Mouse (Mus musculus) layer of hippocampus, adult 2 months (tissue): ENCODE results near the gene Ncoa5. TPM values are rescaled to one million over a fixed set of nuclear protein-coding genes. Genes with fewer than 3 reads are reported as not detected.

Experiments
- DNase-seq, 2 experiments: peaks; one replicate each; pipeline ENCODE4 v3.0.0; 2022; ENCODE audit warnings: low spot score in 2 of 2
- H3K27ac ChIP-seq: fragments of 200-600 bp; 2 replicates; pipeline ENCODE4 v1.8.1; 2022
- H3K4me3 ChIP-seq: fragments of 200-600 bp; 2 replicates; pipeline ENCODE4 v1.8.1; 2022; ENCODE audit warnings: mild to moderate bottlenecking
- CTCF ChIP-seq: fragments of 200-600 bp; conservative IDR thresholded peaks from 2 replicates; pipeline ENCODE4 v1.8.1; 2022; ENCODE audit warnings: antibody characterized with exemption, mild to moderate bottlenecking, moderate library complexity
- long read RNA-seq, 2 experiments: library from polyadenylated mRNA; stranded (forward); transcript quantifications; one replicate each; pipeline ENCODE4 v2.0.0; 2021; ENCODE audit warnings: borderline mapping rate in 2 of 2
- total RNA-seq, 2 experiments: library from RNA; stranded (reverse); gene quantifications; 2 replicates each; pipeline ENCODE4 v1.2.3; 2021

The Ncoa5 gene
- total RNA-seq, result 10 to 100 TPM; 57.8 to 63.8 TPM
- long read RNA-seq, experiment 1, transcript Ncoa5-201 (8 exons, 3,179 nt), result major isoform, 11 of 31 reads
- long read RNA-seq, experiment 1, partial matches to known transcripts, result 5 of 31 reads
- long read RNA-seq, experiment 1, other reads (novel, unspliced or antisense), result 13 of 31 reads
- long read RNA-seq, experiment 2, transcript Ncoa5-201 (8 exons, 3,179 nt), result major isoform, 13 of 43 reads
- long read RNA-seq, experiment 2, transcript Ncoa5-203 (8 exons, 3,117 nt), result minor isoform, 8 of 43 reads
- long read RNA-seq, experiment 2, partial matches to known transcripts, result 16 of 43 reads
- long read RNA-seq, experiment 2, other reads (novel, unspliced or antisense), result 6 of 43 reads

- peak within 1 kb of the TSS; percentile 95 for H3K27ac ChIP-seq
- peak; percentile 98 for DNase-seq
- no peak for TF ChIP-seq CTCF
Measured at GRCm38 (mm10) chr2:165034131-165035057, at the start of gene Ncoa5. Gene Ncoa5, minus strand, starts transcription at chr2:165034867.

DNA sequence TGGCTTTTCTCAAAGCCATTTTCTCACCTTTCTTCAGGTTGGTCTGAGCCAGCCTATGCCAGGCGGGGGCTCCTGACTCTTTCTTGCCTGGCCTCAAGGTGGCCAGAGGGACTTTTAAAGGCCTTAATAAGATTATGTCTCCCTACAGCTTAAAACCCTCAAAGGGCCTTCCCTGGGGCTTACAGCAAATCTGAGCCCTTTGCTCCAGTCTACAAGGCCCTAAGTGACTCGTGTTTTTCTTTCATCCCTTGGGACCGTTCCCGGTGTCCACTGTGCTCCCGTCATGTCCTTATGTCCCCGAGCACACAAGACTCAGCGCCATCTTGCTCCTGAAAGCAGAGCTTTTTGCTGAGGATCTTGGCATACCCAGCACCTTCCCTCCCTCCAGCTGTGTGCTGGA is 46.6 kb upstream of the Ncoa5 start:
- no peak for DNase-seq
- TF ChIP-seq CTCF, result no peak
- H3K4me3 ChIP-seq, result no peak overlapping the region
- no peak overlapping the region for H3K27ac ChIP-seq

More at GRCm38 (mm10) chr2:165034131-165035057, at the start of gene Ncoa5:
- H3K4me3 ChIP-seq, result peak within 1 kb of the TSS; percentile 71

DNA sequence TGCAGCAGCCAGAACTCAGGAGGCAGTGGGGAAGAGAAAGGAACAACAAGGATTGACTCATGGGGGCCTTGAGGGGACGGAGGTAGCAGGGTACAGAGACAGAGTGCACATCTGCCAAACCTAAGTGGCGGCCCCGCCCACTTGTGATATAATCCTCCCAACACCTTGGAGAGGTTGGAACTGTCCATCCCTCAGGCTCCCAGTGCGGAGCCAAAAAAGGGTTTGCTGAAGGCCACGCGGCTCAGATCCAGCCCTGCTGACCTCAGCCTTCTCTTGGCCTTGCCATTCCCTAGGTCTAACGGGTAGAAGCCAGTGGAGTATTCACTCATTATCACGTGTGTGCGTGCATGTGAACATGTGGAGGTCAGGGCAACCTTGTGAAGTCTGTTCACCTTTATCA is 46.0 kb upstream of the Ncoa5 start:
- DNase-seq, result no peak
- no peak overlapping the region for H3K27ac ChIP-seq
- TF ChIP-seq CTCF, result no peak
- no peak overlapping the region for H3K4me3 ChIP-seq

DNA sequence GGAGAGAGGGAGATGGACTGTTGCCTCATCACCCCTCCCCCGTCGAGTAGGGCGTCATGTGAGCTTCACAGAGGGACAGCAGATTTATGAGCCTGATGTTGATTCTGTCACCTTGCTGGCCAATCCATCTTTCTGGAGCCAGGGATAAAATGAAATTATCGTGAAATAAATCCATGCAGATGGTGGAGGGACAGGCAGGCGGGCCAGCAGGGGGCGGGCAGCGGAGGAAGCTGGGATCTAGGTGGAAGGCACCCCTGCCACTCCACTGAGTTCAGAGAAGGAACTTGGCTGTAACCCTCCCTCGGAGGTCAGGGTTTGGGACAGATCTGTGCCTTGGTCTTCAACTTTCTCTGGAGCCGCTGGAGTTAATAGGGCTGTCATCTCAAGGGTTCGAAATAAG is 43.9 kb upstream of the Ncoa5 start:
- DNase-seq, result no peak
- TF ChIP-seq CTCF, result peak; percentile 63
- no peak overlapping the region for H3K4me3 ChIP-seq
- H3K27ac ChIP-seq, result no peak overlapping the region

DNA sequence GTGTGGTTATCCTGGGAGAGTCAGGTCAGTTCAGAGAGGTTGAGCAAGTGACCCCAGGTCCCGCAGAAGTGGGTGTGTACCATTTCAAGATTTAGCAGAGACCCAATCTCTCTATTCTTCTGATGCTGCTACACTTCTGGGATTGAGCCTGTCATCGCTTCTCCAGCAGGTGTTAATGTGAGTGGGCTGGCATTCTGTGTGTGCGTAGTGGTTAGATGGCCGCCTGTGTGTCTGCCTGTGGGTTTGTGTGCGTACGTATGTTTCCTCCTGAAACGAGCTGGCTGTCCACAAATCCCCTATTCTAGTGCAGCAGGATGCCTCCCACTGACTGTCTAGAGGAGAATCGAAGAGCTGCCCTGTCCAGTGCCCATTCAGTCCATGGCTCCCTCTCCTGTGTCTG is 43.4 kb upstream of the Ncoa5 start:
- no peak for TF ChIP-seq CTCF

GRCm38 (mm10) chr2:165077055-165077454 is 42.4 kb upstream of the Ncoa5 start:
- H3K27ac ChIP-seq, result no peak overlapping the region
- no peak overlapping the region for H3K4me3 ChIP-seq
- TF ChIP-seq CTCF, result no peak

More for the DNA sequence above, 43.4 kb upstream of the Ncoa5 start:
- Histone ChIP-seq H3K4me3 (no peak overlapping the region), H3K27ac (no peak overlapping the region)
- no peak for DNase-seq

GRCm38 (mm10) chr2:165074937-165075336 is 40.3 kb upstream of the Ncoa5 start:
- peak; percentile 86 to 90 for DNase-seq
- peak; percentile 98 for TF ChIP-seq CTCF
- no peak overlapping the region for H3K27ac ChIP-seq

More at GRCm38 (mm10) chr2:165077055-165077454, 42.4 kb upstream of the Ncoa5 start:
- no peak for DNase-seq

GRCm38 (mm10) chr2:165074081-165074884 is 39.6 kb upstream of the Ncoa5 start:
- DNase-seq, result peak; percentile 31 to 35
- H3K27ac ChIP-seq, result peak overlapping the region; percentile 46; the same call in 1 of the 2 replicates

More at GRCm38 (mm10) chr2:165074937-165075336, 40.3 kb upstream of the Ncoa5 start:
- H3K4me3 ChIP-seq, result no peak overlapping the region

DNA sequence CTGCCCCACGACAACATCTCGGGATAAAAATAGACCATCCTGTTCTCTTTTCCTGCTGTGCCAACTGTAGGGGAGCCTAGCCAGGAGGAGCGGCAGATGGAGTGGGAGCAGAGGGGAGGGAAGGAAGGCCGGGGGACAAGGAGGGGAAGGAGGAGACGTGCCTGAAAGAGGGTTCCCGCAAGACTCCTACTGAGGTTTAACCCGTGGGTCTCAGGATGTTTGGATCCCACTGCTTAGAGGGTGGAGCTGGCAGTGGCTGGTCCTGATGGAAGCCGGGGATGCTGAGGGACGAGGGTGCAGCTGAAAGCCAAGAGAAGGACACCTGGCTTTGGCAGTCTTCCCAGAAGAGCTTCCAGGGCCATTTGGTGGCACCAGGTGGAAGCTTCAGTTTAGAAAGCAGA is 38.7 kb upstream of the Ncoa5 start:
- Histone ChIP-seq H3K27ac (peak overlapping the region; percentile 64; the same call in 1 of the 2 replicates), H3K4me3 (no peak overlapping the region)
- peak in 1 of 2 experiments; percentile 56 for DNase-seq
- TF ChIP-seq CTCF, result no peak

More at GRCm38 (mm10) chr2:165074081-165074884, 39.6 kb upstream of the Ncoa5 start:
- no peak for TF ChIP-seq CTCF
- no peak overlapping the region for H3K4me3 ChIP-seq

DNA sequence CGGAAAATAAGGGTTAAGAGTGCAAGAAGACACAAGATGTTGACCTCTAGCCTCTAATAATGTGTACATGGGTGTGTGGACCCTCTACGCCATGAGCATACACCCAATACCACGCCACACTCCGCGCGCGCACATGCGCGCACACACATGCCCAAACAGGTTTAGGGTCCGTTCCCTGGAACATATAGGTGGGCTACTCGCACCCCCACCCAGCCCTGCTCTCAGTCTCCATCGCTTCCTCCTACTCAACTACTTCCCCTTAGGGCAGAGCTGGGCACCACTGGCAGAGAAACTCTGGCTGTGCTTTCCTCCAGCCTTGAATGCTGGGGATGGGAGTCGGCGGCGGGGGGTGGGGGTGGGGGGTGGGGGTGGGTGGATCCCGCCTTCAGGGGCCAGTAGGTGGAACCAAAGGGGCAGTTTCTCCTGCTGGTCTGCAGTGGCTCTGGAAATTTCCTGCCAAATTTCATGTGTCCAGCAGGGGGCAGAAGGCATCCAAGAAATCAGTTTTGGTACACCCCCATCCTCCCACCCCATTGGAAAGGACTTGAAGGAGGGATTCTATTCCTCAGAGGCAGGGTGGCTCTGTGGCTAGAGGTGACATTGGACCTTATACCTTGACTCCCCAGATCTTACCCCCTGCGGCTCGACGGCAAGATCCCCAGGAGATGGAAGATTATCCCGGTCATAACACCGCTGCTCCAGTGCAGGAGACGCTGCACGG is 35.6 kb upstream of the Ncoa5 start:
- peak; percentile 75 for TF ChIP-seq CTCF
- Histone ChIP-seq H3K27ac (no peak overlapping the region), H3K4me3 (no peak overlapping the region)
- DNase-seq, result peak; percentile 65 to 72

DNA sequence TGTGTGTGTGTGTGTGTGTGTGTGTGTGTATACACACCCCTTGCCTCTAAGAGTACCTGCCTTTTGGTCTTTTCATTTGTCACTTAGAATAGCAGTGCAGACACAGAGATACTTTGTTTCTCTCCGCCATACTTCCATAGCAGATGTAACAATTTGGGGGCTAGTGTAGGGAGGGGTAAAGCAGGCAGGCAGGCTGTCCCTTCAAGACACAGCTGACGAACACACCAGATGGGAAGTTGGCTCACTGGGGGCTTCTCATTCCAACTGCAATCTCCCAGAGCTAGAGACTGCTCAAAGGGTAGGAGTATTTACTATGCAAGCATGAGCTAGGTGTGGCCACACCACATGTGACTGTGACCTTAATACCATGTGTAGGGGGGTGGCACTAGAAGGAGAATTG is 34.1 kb upstream of the Ncoa5 start:
- Histone ChIP-seq H3K27ac (no peak overlapping the region), H3K4me3 (no peak overlapping the region)
- no peak for TF ChIP-seq CTCF
- DNase-seq, result peak; percentile 39 to 59

GRCm38 (mm10) chr2:165064489-165064888 is 29.8 kb upstream of the Ncoa5 start:
- H3K4me3 ChIP-seq, result no peak overlapping the region
- TF ChIP-seq CTCF, result no peak
- DNase-seq, result peak in 1 of 2 experiments; percentile 52

More at GRCm38 (mm10) chr2:165064489-165064888, 29.8 kb upstream of the Ncoa5 start:
- H3K27ac ChIP-seq, result no peak overlapping the region
